Mouse (Mus musculus) bone marrow macrophage, adult 2 months (primary cell): ENCODE results near the gene Gspt1.

Source experiments
- CTCF ChIP-seq: IDR thresholded peaks from 2 replicates; pipeline ENCODE4 v1.5.1; 2012; ENCODE audit warnings: low read depth, mild to moderate bottlenecking, low read length, moderate library complexity
- POLR2A ChIP-seq: IDR thresholded peaks from 2 replicates; pipeline ENCODE4 v1.6.1; 2012; ENCODE audit warnings: mild to moderate bottlenecking, low read depth, low read length, borderline replicate concordance

DNA sequence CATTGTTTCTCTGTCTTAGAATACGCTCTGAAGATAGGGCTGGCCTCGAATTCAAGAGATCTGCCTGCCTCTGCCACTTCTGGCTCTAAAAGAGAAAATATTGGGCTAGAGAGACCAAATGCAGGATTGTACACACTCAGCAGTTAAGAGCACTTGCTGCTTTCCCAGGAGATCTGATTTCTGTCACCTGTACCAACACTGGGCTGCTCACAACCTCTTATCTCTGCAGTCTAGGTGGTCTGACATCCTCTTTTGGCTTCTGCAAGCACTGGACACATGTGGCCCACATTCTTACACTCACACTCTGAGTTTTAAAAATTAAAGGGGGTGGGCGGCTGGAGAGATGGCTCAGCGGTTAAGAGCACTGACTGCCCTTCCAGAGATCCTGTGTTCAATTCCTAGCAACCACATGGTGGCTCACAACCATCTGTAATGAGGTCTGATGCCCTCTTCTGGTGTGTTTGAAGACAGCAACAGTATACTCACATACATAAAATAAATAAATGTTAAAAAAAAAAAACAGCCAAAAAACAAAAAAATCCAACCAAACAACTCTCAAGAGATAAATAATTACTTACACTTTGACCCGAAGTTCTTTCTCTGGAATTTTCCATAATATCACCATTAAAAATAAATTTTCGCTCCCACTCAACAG lies 52.3 kb downstream of the Gspt1 start:
- TF ChIP-seq CTCF = no peak
- no peak for TF ChIP-seq POLR2A
